Mouse (Mus musculus): ENCODE measurements at regions not wholly inside any gene's neighbourhood (a gene's known extent, or its start where the extent isn't known, plus 50 kb on each side); places are given as distances from the start of the nearest gene placed in this dataset.

- WGBS: 73% methylated on average over 2 of the region's 2 CpGs
- Histone ChIP-seq H3K4me1 (ENCODE audit: control insufficient read depth, insufficient read depth, low read length) (no peaks in the 10 kb centered on the region), H3K9me3 (ENCODE audit: control insufficient read depth, low read length) (no peaks in the 10 kb centered on the region), H3K9ac (ENCODE audit: low read length) (no peak overlapping the region), H3K4me2 (ENCODE audit: low read depth) (no peak overlapping the region), H3K27me3 (ENCODE audit: control insufficient read depth, insufficient read depth, low read length) (no peaks in the 10 kb centered on the region), H3K36me3 (ENCODE audit: control insufficient read depth, insufficient read depth, low read length) (no peaks in the 10 kb centered on the region), H3K27ac (ENCODE audit: low read depth, low read length) (no peak overlapping the region), H3K4me3 (ENCODE audit: low read depth, low read length) (no peak overlapping the region)
- DNase-seq (ENCODE audit: low spot score): no peak
- no peak for ATAC-seq (ENCODE audit: insufficient read depth, low FRiP score, low TSS enrichment)
Observed at GRCm38 (mm10) chr5:50688362-50688761, 629.6 kb upstream of the Adgra3 start.

GRCm38 (mm10) chr5:50683966-50684365, 625.2 kb upstream of the Adgra3 start:
- no peak for ATAC-seq (ENCODE audit: insufficient read depth, low FRiP score, low TSS enrichment)
- H3K4me1 ChIP-seq (ENCODE audit: control insufficient read depth, insufficient read depth, low read length): no peaks in the 10 kb centered on the region
- H3K4me2 ChIP-seq (ENCODE audit: low read depth): no peak overlapping the region
- H3K27ac ChIP-seq (ENCODE audit: low read depth, low read length): no peak overlapping the region
- no peak overlapping the region for H3K4me3 ChIP-seq (ENCODE audit: low read depth, low read length)
- no peaks in the 10 kb centered on the region for H3K36me3 ChIP-seq (ENCODE audit: control insufficient read depth, insufficient read depth, low read length)
- H3K9me3 ChIP-seq (ENCODE audit: control insufficient read depth, low read length): no peaks in the 10 kb centered on the region
- WGBS: 92% methylated on average over 5 of the region's 5 CpGs
- DNase-seq (ENCODE audit: low spot score): no peak
- H3K9ac ChIP-seq (ENCODE audit: low read length): no peak overlapping the region
- H3K27me3 ChIP-seq (ENCODE audit: control insufficient read depth, insufficient read depth, low read length): no peaks in the 10 kb centered on the region

DNA sequence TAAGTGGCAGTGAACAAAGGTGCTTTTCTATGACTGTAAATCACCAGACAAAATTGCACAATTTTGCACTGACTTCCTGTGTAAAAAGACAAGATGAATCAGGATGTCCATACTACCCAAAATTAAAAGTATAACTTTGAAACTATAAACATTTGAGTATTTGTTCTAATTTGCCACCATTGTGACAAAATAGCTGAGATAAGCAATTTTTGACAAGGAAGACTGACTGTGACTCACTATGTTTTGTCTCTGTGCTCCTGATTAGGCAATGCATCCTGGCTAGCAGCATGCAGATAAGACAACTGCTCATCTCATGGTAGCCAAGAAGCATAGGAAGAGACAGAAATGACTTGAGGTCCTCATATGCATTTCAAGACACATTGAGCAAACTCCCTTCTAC, 577.7 kb upstream of the Adgra3 start:
- no peaks in the 10 kb centered on the region for H3K36me3 ChIP-seq (ENCODE audit: control insufficient read depth, insufficient read depth, low read length)
- no peaks in the 10 kb centered on the region for H3K4me1 ChIP-seq (ENCODE audit: control insufficient read depth, insufficient read depth, low read length)
- ATAC-seq (ENCODE audit: insufficient read depth, low FRiP score, low TSS enrichment) (no peak), DNase-seq (ENCODE audit: low spot score) (no peak)
- no peak overlapping the region for H3K9ac ChIP-seq (ENCODE audit: low read length)
- H3K4me2 ChIP-seq (ENCODE audit: low read depth): no peak overlapping the region
- H3K27ac ChIP-seq (ENCODE audit: low read depth, low read length): no peak overlapping the region
- no peaks in the 10 kb centered on the region for H3K9me3 ChIP-seq (ENCODE audit: control insufficient read depth, low read length)
- no peaks in the 10 kb centered on the region for H3K27me3 ChIP-seq (ENCODE audit: control insufficient read depth, insufficient read depth, low read length)
- no peak overlapping the region for H3K4me3 ChIP-seq (ENCODE audit: low read depth, low read length)

- no peak for ATAC-seq (ENCODE audit: insufficient read depth, low FRiP score, low TSS enrichment)
Observed at GRCm38 (mm10) chr5:50626648-50627047, 567.8 kb upstream of the Adgra3 start.

GRCm38 (mm10) chr5:50624206-50624605, 565.4 kb upstream of the Adgra3 start:
- ATAC-seq (ENCODE audit: insufficient read depth, low FRiP score, low TSS enrichment) (no peak), DNase-seq (ENCODE audit: low spot score) (no peak)
- no peak overlapping the region for H3K27ac ChIP-seq (ENCODE audit: low read depth, low read length)
- no peaks in the 10 kb centered on the region for H3K27me3 ChIP-seq (ENCODE audit: control insufficient read depth, insufficient read depth, low read length)
- H3K36me3 ChIP-seq (ENCODE audit: control insufficient read depth, insufficient read depth, low read length): no peaks in the 10 kb centered on the region
- no peaks in the 10 kb centered on the region for H3K4me1 ChIP-seq (ENCODE audit: control insufficient read depth, insufficient read depth, low read length)
- no peaks in the 10 kb centered on the region for H3K9me3 ChIP-seq (ENCODE audit: control insufficient read depth, low read length)
- H3K4me3 ChIP-seq (ENCODE audit: low read depth, low read length): no peak overlapping the region
- H3K4me2 ChIP-seq (ENCODE audit: low read depth): no peak overlapping the region
- no peak overlapping the region for H3K9ac ChIP-seq (ENCODE audit: low read length)

More at GRCm38 (mm10) chr5:50626648-50627047, 567.8 kb upstream of the Adgra3 start:
- H3K9ac ChIP-seq (ENCODE audit: low read length): no peak overlapping the region
- H3K4me1 ChIP-seq (ENCODE audit: control insufficient read depth, insufficient read depth, low read length): no peaks in the 10 kb centered on the region
- no peak overlapping the region for H3K4me3 ChIP-seq (ENCODE audit: low read depth, low read length)
- no peak for DNase-seq (ENCODE audit: low spot score)
- no peak overlapping the region for H3K4me2 ChIP-seq (ENCODE audit: low read depth)
- no peaks in the 10 kb centered on the region for H3K27me3 ChIP-seq (ENCODE audit: control insufficient read depth, insufficient read depth, low read length)
- no peaks in the 10 kb centered on the region for H3K9me3 ChIP-seq (ENCODE audit: control insufficient read depth, low read length)
- no peak overlapping the region for H3K27ac ChIP-seq (ENCODE audit: low read depth, low read length)
- H3K36me3 ChIP-seq (ENCODE audit: control insufficient read depth, insufficient read depth, low read length): no peaks in the 10 kb centered on the region
- 85% methylated on average over 6 of the region's 6 CpGs for WGBS
